Mouse (Mus musculus) small intestine, adult 2 months (tissue): ENCODE measurements around the gene Nlrc3.

Experiments used
- CTCF ChIP-seq: fragments of 200-500 bp; IDR thresholded peaks from 2 replicates; pipeline ENCODE4 v1.5.1; 2012; ENCODE audit warnings: low read depth, mild to moderate bottlenecking, control low read depth, inconsistent platforms, low read length, moderate library complexity, mixed read lengths; ENCODE audit not compliant: insufficient replicate concordance, insufficient read length; ENCODE audit errors: extremely low read depth
- POLR2A ChIP-seq: fragments of 200-500 bp; IDR thresholded peaks from 2 replicates; pipeline ENCODE4 v1.6.1; 2012; ENCODE audit warnings: low read depth, mild to moderate bottlenecking, control low read depth, inconsistent platforms, low read length, moderate library complexity

GRCm38 (mm10) chr16:3983146-3983700 is 6.8 kb upstream of the Nlrc3 start:
- no peak for TF ChIP-seq CTCF
- no peak for TF ChIP-seq POLR2A
